ENCODE assay signal across 8 mouse cellular contexts in the genomic region with DNA sequence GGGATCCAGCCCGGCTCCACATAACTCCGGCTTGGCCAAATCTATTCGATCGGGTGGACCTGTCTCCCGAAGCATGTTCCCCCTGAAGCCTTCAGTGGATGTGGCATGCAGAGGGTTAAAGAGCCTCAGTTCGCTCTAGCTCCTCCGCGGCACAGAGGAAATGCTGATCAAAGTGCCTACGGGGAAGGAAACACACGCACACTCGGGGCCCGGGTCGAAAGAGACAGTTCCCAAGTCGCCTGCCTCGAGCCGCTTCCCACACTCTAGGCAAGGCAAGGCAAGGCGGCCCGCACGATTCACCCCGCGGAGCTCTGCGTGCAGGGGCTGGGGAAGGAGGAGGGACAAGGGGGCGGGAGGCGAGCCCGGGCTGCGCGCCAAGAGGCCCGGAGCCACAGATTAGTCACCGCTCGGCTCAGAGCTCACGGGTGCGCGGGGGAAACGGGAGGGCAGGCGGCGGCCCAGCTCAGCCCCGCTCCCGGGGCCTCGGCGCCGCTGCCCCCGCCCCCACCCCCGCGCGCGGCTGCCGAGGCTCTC.
DNase-seq lines count a peak whose midpoint lies in the region; ATAC-seq and TF ChIP-seq lines count a peak whose summit lies in the region.

No protein-coding gene starts in this region.

- H3K4me2 ChIP-seq in hindbrain, embryonic 14.5 days (replicated peaks), result peak overlapping the region; percentile 86

- WGBS in hindbrain, embryonic 14.5 days, result 8% methylated on average over 30 of the region's 47 CpGs

- no peak for TF ChIP-seq CTCF in gastrocnemius, adult 2 months (IDR thresholded peaks at IDR 0.05)

- peaks cover 23% of the 10 kb centered on the region for H3K4me1 ChIP-seq in hindbrain, embryonic 14.5 days (replicated peaks; ENCODE audit: control insufficient read depth, insufficient read depth, low read length)

- peak; percentile 87 for DNase-seq in MN1 (ENCODE audit: low spot score)
- peak; percentile 69 for DNase-seq in cerebellum, adult 9-10 months
- DNase-seq in gastrocnemius, adult 2 months, result peak; percentile 91
- peak; percentile 67 for DNase-seq in hindbrain, embryonic 14.5 days (ENCODE audit: low spot score)
- peak; percentile 51 to 81 for DNase-seq in left cerebral cortex, adult 18-20 months (ENCODE audit: low spot score in 2 of 2)
- DNase-seq in lung, postnatal 4 days, result peak; percentile 81 to 87
- peak; percentile 62 to 63 for DNase-seq in right cerebral cortex, adult 2 months (ENCODE audit: low spot score in 2 of 2)
- peak; percentile 56 to 81 for DNase-seq in urinary bladder, postnatal 36 days (ENCODE audit: low spot score in 2 of 2)

- peak overlapping the region; percentile 84 for H3K4me3 ChIP-seq in gastrocnemius, adult 2 months
- H3K4me3 ChIP-seq in hindbrain, embryonic 14.5 days (replicated peaks; ENCODE audit: low read length), result peak overlapping the region; percentile 44

- no peaks in the 10 kb centered on the region for H3K36me3 ChIP-seq in hindbrain, embryonic 14.5 days (replicated peaks; ENCODE audit: control insufficient read depth, insufficient read depth)

- peaks cover 59% of the 10 kb centered on the region for H3K27me3 ChIP-seq in hindbrain, embryonic 14.5 days (ENCODE audit: control insufficient read depth, insufficient read depth, low read length)

- peak overlapping the region; percentile 63 for H3K9ac ChIP-seq in hindbrain, embryonic 14.5 days

- ATAC-seq in hindbrain, embryonic 14.5 days (ENCODE audit: low FRiP score), result peak; percentile 53

- H3K9me3 ChIP-seq in hindbrain, embryonic 14.5 days (ENCODE audit: control insufficient read depth, low read length), result no peaks in the 10 kb centered on the region

- H3K27ac ChIP-seq in gastrocnemius, adult 2 months, result peak overlapping the region; percentile 97
- H3K27ac ChIP-seq in hindbrain, embryonic 14.5 days, result peak overlapping the region; percentile 84

- intact Hi-C loops in gastrocnemius, adult 2 months (cut with DNase I), result loop anchor here (2.0 kb wide), 1 partner anchor 44 kb away; no protein-coding TSS in a partner anchor

Comparison
In these comparisons a context has a peak if more than half of its experiments do, and no peak if none do; other contexts are left out.
1. Peak in every context shown above with its lines: DNase-seq, ATAC-seq, H3K4me3 ChIP-seq and H3K27ac ChIP-seq.